Mouse (Mus musculus) CH12.LX (cell line): ENCODE measurements around the gene Tmem44.

Experiments used
- CTCF ChIP-seq, 2 experiments: IDR thresholded peaks in 1 of 2; conservative IDR thresholded peaks in 1 of 2; 2 replicates each; pipeline ENCODE4 v1.5.1; 2011 to 2012; ENCODE audit warnings: low read depth in 2 of 2, low read length in 2 of 2, improper control_type of control experiment in 1 of 2, inconsistent platforms in 1 of 2, mild to moderate bottlenecking in 1 of 2, moderate library complexity in 1 of 2
- E2F4 ChIP-seq: IDR thresholded peaks from 2 replicates; pipeline ENCODE4 v1.6.1; 2011; ENCODE audit warnings: low read depth, low read length, improper control_type of control experiment; ENCODE audit not compliant: insufficient replicate concordance
- MAFK ChIP-seq: IDR thresholded peaks from 2 replicates; pipeline ENCODE4 v1.6.1; 2011; ENCODE audit warnings: low read length, improper control_type of control experiment; ENCODE audit not compliant: insufficient replicate concordance
- MAZ ChIP-seq: IDR thresholded peaks from 2 replicates; pipeline ENCODE4 v1.6.1; 2012; ENCODE audit warnings: low read depth, mild to moderate bottlenecking, inconsistent platforms, low read length, improper control_type of control experiment, moderate library complexity
- POLR2A ChIP-seq: IDR thresholded peaks from 2 replicates; pipeline ENCODE4 v1.6.1; 2011; ENCODE audit warnings: low read depth, mild to moderate bottlenecking, improper control_type of control experiment, low read length
- RAD21 ChIP-seq: IDR thresholded peaks from 2 replicates; pipeline ENCODE4 v1.6.1; 2011; ENCODE audit warnings: low read depth, mild to moderate bottlenecking, low read length, improper control_type of control experiment, moderate library complexity
- TBP ChIP-seq: conservative IDR thresholded peaks from 2 replicates; pipeline ENCODE4 v1.6.1; 2011; ENCODE audit warnings: low read depth, low read length, improper control_type of control experiment
- ZMIZ1 ChIP-seq: IDR thresholded peaks from 2 replicates; pipeline ENCODE4 v1.6.1; 2012; ENCODE audit warnings: low read depth, mild to moderate bottlenecking, inconsistent platforms, low read length, improper control_type of control experiment

DNA sequence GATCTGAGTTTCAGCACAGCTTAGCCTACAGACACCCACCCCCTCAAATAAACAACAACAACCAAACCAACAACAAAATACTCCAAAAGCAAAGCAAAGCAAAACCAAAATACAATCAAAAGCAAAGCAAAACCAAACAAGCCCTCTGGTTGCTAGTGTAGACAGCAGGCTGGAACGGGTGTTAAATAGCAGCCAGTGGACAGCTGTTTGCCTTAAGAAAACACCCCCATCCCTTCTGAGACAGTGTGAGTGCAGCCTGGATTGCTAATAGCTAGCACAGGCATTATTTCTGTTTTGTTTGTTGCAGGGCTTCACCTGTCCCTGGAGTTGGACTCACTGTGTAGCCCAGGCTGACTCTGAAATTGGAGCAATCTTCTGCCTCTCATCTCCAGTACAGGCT is 17.7 kb downstream of the Tmem44 start:
- TF ChIP-seq MAFK (no peak), E2F4 (no peak), POLR2A (no peak), CTCF (conservative IDR thresholded peaks at IDR 0.05 in 1 of 2, IDR thresholded peaks at IDR 0.05 in 1 of 2; ENCODE audit: low read depth in 2 of 2, low read length in 2 of 2) (no peak), TBP (no peak), MAZ (no peak), ZMIZ1 (no peak), RAD21 (no peak)
